Mouse (Mus musculus) layer of hippocampus, adult 9-11 months (tissue): ENCODE results near the gene Nsf.
"Not testable (repeated sequence)": the region's sequence is repeated elsewhere in the genome, so short reads cannot be mapped to it uniquely, and the experiment has no call there.

Experiments used
- DNase-seq: peaks from one replicate; pipeline ENCODE4 v3.0.0; 2022

The Nsf gene

DNA sequence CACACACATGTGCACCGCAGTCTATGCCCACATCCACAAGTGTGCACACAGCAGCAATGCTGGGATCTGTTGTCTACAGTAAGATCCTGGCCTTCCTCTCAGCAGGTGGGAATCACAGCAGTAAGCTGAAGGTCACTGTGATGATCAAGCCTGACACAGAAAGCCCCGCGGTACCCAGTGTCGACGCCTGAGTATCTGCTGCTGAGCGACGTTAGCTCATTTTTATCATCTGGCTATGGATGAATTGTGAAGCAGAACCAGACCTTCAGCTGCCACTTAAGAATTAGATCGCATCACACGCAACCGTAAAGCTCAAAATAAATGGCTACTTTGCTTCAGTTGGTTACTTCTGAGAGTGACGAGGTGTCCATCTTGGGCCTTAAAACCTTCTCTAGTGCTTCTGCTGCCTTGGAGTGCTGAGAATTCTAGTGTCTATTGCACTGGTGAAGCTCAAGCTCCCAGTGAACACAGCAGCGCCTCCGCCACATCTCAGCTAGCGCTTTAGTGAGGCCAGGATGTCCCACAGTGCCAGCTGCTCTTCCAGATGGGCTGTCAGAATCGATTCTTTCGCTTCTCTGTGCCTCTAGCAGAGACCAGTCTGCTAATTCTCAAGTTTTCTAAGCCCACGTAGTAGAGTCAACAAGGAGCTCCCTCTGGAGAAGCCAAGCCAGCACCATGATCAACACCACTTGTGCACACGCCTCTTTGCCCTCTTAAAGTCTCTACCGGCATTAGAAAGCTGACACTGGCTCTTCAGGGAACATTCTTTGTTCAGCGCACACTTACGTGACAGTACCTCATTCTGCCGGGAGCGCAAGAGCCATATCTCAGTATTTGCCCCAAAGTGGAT lies 63.3 kb downstream of the Nsf start:
- peak; percentile 75 for DNase-seq

DNA sequence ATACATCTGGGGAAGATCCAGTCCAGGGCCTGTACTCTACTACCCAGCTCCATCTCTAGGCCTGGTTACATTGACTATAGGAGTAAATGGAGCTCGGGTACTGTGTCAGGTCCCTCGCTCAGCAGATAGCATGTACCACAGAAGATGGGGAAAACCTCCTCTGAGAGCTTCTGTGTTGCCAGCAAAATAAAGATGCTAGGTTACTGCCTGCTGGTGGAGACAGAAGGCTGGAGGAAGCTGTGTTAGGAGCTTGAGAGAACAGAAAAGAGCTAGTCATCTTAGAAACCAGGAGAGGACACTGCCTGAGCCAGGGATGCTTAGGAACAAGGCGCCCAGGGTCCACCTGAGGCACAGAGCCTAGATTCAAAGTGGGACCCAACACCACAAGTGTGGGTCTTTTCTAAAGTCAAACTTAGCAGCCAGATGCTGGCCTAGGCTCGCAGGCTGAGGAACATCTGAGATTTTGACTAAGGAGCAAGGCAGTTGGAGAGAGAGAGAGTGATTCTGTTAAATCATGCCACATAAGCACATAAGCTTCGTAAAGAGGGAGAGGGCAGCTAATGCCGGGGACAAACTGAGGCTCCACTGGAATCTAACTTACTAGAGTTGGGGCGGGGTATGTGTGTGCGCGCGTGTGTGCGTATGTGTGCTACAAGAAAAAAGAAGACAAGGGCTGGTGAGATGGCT lies 66.0 kb downstream of the Nsf start:
- no peak for DNase-seq

DNA sequence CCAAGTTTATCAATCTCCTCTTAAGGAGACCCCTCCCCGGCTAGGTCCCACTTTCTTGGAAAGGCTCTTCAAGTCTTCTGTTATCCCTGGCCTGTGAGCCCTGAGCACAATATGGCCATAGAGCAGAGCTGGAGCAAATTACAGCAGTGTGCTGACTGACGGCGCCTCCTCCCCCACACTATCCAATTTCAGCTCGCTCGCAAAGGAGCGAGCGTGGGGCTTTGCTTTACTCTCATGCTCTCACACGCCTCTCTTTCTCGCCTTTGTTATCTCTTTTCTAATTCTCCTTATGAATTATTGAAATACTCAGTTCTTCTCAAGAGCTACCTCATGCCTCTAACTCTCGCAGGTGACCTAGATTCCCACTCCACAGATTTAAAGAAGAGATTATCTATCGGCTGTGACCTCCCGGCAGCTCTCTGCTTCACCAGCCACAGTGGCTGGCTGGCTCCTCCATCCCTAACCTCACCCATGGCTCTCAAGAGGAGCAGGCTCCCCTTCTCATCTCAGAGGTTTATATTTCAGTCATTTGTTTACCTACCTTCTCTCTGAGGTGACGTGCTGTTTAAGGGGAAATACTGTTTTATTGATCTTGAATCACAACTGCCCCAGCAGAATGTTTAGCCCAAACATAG lies 69.0 kb downstream of the Nsf start:
- DNase-seq = no peak

DNA sequence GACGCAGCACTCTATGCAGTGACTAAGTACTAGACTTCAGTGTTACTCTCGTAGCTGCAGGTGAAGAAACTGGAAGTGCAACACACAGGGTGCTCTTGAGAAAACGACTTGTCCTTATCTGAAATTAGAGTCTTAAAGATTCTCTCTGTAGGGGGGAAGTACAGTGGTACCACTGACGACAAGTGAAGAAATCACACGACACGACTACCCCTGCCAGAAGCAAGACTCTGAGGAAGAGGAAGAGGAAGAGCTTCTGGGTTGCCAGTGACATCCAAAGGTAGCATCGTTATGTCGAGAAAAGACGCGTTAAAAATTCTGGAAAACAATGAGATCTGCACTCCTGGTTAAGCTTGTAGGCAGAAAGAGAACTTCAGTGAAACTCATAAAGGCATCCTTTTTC lies 70.1 kb downstream of the Nsf start:
- DNase-seq = no peak

DNA sequence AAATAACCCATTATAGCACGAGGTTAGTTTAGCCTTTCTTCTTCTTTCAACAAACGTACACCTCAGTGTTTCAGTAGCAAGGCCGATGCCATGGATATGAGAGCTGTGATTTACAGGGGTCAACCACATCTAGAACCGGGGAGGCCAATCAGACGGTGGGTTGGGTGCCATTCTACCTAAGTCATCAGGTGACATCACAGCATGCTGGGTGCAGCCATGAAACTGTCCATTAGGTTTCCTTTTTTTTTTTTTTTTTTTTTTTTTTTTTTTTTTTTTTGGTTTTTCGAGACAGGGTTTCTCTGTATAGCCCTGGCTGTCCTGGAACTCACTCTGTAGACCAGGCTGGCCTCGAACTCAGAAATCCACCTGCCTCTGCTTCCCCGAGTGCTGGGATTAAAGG lies 74.4 kb downstream of the Nsf start:
- not testable (repeated sequence) for DNase-seq

DNA sequence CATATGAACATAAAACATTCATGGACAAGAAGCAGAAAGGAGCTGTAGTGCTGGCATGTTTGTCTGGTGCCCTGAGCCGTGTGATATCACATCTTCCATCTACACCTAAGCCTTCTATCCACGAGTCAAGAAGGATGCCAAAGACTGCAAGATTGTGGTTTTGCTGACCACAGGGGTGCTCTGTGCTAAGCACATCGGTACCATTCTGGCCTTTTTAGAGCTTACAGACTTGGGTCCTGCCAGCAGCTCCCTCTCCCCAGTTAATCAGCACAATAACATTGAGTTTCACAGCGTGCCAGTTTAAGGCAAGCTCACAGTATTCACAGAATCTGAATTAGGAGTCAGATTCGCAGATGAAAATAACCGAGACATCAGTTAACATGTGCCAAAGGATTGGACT lies 75.4 kb downstream of the Nsf start:
- no peak for DNase-seq

DNA sequence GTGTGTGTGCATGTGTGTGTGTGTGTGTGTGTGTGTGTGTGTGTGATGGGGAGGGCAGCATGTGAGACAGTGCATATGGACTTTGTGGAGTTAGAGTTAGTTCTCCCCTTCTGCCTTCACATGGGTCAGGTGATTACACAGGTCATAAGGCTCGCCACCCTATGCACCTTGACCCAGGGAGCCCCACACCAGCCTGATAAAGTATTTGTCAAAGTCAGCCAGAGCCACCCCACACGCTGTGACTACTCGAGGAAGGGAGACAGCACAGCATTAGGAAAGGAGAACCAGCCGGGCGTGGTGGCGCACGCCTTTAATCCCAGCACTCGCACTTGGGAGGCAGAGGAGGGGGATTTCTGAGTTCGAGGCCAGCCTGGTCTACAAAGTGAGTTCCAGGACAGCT lies 83.5 kb downstream of the Nsf start:
- DNase-seq = no peak

DNA sequence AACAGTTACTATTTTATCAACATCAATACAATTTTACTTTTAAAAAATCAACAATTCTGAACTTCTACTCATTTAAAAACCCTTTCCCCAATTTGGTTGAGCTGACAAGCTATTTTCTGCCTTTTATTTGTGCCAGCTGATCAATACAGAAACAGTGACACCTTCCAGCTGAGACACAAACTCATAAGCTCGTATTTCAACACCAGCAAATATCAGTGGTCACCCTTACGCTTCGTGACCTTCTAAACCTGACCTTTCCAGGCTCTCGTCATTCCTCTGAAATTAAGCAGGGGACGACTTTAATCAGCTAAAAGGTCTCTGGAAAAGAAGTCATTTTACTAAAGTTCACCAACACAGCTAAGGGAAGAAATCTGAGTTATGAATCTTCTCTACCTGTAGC lies 86.2 kb downstream of the Nsf start:
- DNase-seq = no peak

DNA sequence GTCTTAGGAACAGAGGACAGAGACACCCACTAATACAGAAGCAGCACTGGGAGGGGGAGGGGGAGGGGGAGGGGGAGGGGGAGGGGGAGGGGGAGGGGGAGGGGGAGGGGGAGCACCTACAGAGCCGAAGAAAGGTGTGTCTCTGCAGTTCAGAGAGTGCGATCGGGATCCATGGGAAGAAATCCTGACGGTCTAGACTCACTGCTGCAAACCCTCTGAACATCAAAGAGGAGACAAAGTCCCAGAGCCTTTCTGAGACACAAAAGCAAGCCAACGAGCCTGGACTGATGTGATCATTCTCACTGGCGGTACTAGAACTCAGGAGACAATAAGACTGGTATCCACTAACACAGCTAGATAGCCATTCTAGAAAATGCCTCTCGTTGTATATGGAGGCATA lies 88.5 kb downstream of the Nsf start:
- no peak for DNase-seq

DNA sequence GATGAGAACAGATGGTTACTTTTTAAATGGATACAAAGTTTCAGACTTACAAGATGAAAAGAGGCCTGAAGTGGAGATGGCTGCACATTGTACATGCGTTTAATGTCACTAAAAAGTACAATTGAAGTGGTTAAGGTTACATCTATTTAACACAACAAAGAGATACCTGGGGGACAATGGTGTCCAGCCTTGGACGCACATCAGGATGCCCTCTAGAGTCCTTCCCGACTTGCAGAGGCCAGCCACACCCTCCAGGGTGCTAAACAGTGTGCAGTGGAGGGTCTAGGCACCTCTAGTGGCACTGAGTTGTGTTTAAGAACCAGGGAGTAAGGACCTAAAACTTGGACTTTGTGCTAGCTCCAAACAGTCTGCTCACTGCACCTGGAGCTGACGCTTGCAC lies 89.4 kb downstream of the Nsf start:
- DNase-seq = no peak

DNA sequence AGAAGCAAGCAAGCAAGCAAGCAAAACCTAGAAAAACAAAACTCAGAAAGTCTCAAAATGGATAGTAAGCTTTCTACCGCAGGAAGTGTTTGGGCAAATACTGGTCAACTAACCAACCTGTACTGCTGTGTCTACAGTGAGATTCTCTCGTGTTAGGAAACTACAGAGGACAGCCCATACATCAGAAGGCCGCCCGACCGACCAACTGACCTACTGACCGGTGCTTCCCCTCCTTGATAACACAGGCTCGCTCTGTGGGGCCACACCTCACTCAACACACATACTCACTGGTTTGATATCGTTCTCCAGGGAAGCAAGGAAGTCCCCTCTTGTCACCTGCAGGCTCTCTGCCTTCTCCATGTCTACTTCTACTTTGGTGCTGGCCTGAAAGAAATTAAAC lies 90.9 kb downstream of the Nsf start:
- no peak for DNase-seq

DNA sequence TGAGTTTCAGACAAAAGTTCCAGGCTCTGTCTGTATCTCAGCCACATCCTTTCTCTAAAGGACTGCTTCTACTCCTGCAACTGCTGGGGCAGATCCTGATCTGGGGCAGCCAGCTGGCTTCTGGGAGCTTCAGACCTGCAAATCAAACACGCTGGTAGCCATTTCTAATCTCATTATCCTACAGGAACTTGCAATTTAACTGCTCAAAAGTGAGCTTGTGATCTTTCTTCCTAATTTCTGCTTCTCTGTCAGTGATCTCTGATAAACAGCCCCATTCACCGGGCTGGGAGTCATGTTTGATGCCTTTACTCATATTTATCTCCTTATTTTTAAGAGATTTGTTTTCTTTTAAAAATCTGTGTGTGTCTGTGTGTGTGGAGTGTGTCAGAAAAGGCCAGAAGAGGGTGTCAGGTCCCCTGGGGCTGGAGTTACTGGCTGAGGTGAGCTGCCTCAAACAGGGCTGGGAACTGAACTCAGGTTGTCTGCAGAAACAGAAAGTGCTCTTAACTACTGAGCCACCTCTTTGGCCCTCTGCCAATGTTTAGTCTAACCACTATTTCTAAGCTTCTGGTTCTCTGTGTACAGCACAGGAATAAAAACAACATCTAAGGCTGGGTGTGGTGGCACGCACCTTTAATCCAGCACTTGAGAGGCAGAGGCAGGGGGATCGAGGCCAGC lies 93.8 kb downstream of the Nsf start:
- no peak for DNase-seq

DNA sequence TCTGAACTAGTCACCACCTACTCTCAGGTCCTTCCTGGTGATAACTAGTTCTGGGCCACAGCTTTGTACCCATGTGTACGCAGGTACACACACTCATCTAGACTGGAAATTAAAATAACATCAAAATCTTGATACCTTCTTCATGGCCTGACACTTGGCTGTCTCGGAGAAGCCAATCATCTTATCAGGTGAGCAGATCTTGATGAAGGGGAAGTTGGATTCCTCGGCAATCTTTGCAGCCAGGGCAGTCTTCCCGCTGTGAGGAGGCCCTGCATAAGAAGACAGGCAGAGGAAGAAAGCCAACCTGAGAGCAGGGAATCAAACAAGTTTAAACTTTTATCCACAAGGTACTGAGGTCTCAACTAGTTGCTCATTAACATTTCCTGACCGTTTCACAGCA lies 95.1 kb downstream of the Nsf start:
- DNase-seq = no peak

DNA sequence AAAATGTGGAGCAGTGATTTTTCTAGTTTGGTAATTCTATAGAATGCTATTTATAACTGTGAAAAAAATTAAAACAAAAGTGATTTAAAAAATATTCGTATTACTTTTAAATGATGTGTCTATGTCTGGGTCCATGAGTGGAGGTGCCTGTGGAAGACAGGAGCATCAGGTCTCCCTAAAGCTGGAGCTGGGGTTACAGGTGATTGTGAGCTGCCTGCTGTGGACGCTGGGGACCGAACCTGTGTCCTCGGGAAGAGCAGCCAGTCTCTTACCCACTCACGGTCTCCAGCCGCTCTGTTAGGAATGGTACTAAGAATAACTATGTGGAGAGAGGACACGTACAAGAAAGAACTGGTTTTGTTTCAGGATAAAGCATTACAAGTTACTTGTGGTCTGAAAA lies 97.2 kb downstream of the Nsf start:
- no peak for DNase-seq

DNA sequence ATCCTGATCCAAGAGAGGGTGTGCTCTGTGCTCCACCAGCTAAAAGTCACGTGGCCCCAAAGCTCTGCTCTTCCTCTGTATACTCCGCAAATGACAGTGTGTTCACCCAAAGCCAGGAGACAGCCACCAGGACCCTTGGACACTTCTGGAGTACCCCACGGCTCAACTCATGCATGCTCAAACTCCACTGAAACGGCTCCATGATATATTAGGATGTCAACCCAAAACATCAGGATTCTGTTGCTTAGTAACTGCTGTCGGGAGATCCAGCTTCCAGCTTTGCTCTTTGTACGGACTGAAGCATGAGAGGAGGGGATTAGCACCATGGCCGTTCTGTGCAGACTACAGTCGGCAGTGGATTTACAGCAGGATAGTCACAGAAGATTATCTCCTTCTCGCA lies 99.6 kb downstream of the Nsf start:
- no peak for DNase-seq

DNA sequence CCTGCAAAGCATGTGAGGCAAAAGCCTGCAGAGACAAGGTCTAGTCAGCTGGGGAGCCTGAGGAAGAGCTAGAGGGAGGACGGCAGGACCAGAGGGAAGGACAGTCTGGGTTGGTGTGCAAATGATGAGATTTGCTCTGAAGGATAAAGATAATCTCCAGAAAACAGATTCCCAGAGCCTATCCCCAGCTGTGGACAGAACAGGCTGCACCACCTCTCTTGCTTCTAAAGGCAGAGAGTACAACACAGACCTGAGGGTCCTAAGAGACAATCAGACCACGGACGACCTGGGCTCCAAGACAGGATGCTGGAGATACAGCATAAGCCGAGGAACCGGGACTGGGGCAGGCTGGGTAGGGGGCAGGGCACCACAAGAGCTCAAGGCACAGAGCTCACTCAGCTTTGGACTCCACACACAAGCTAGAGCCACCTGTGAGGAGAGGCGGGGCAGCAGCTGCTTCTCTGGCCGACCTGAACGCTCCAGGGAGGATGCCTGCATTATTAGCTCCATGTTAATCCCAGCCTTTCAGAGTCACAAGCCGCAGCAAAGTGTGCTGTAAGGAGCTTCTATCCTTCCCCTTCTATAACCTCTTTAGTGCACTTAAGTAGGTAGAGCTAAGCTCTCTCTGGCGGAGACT lies 100.5 kb downstream of the Nsf start:
- DNase-seq = no peak

DNA sequence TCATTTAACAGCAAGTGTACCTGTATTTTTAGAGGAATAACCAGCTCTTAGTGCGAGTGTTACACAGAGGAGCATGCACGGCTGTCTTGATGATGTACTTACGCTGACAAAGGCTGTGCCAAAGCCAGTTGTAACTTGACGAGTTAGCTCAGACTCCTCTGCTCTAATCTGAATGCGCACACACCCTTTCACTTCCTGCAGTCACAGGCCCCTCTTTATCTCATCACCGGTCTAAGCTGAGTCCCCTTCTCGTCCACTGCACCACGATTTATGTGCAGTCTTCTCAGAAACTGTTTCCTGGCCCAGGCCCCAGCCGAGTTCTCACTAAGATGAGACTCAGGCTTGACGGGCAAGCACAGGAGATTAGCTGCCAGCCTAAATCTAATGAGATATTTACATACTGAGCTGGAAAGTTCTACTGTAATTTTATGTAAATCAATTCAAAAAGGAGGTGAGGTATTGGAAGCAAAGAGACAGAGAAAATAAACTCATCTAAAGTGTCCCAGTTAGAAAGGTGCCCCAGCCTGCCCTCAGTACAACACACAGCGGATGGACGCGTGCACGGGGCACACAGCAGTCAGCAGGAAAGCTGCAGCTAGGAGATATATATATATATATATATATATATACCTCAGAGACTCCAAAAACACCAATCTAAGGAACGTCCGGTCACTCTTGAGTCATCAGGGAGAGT lies 101.1 kb downstream of the Nsf start:
- no peak for DNase-seq

DNA sequence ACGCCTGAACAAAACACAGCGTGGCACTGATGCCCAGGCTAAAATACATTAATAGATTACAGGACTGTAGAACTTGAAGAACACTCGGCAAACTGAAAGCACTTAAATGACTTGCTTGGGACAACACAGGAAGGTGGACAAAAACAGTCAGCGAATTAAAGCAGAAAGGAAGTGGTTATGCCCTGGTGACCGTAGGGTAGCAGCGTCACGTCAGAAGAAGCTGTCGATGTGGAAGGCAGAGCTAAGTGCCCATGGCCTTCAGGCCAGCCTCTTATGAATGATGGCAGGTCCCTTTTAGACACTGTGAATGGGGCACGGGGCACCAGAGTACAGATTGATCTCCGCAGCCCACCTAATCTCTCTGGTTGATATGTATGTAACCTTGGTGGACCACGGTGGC lies 105.6 kb downstream of the Nsf start:
- DNase-seq = no peak

DNA sequence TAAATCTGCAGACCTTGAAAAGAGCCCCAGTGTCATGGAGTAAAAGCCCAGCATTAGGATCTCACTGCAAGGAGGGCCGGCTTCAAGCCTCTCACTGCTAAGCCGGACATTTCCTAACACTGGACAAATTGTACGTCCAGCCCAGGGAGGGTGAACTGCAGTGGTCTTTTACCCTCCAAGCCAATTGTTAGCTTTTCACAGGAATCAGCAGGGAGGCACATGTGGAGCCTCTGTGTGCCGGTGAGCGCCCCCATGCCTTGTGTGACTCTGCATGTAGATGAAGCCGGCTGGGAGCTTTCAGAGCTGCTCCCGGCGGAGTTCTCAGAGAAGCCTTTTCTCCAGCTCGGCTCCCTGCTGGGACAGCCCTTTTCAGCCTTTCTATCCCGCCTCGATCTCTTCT lies 113.0 kb downstream of the Nsf start:
- peak; percentile 54 for DNase-seq

DNA sequence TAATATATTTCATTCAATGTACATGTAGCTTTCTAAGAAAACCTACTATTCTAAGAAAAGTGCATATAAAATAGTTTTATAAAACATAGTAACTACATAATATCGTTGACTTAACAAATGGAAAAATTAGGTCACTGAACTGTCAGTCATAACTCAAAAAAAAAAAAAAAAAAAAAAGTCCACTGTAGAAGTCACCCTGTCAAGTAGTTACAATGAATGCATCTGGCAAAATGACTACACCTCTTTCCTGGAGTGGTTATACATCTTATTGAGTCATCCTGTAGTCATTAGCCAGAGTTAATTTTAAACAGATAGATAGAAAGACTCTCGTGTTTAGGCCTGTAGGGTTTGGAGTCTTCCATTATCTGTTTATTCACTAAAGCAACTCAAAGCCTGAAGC lies 114.9 kb downstream of the Nsf start:
- no peak for DNase-seq

DNA sequence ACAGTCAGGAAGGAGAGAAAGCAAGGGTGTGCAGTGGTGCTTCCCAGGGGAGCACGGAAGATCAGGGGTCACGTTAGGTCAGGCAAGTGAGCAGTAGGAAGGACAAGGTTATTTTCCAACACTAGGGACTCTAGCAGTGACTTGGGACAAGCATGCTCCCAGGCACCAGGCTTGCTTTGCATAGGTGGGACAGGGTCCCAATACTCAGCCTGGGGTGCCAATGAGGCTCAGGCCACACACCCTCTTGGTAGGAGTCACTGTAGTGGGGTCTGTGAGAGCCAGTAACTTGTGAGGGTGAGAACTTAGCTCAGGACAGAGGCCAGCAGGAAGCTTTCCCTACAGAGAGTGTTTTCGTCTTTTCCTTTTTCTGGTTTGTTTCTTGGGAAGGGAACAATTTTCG lies 121.5 kb downstream of the Nsf start:
- DNase-seq = no peak

DNA sequence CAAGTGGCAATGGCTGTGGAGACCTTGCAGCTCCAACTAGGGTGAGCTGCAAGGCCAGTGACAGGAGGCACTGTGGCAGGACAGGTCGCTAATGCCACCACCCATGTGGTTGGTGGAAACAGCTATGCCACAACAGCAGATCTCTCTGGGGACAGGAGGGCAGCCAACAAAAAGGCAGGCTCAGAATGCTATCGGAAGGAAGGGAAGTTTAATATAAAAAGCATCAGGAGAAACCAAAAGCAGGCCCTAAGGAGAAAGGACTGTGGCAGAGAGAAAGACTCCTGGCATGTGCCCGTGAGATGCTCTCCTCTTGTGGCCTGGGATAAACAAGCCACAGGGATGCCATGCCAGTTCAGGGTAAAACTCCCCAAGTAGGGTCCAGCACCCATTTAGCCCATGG lies 122.1 kb downstream of the Nsf start:
- no peak for DNase-seq

DNA sequence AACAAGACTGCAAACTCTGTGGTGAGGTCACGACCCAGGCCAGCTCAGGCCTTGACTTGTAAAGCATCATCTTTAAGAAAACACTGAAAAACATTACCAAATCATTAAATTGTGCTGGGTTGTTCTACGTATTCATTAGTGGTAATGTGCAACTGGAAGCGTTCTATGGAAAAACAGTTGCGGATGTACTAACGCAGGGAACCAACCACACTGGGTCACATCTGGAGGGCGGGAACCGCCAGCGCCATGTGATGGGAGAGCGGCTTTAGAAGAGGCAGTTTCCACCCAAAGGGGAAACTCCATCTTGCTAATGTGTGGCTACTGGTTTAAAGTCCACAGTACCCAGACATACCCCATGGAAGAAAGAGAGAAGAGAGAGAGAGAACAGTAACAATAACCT lies 123.4 kb downstream of the Nsf start:
- DNase-seq = no peak
